Mouse (Mus musculus) embryonic fibroblast, embryonic 13.5 days (primary cell): Measurements from ENCODE around the gene Cyb5r2.

ENCODE experiments used
- CTCF ChIP-seq: IDR thresholded peaks from 2 replicates; pipeline ENCODE4 v1.5.1; 2011; ENCODE audit warnings: mild to moderate bottlenecking, control low read depth, low read length, moderate library complexity, borderline replicate concordance; ENCODE audit not compliant: insufficient read depth
- POLR2A ChIP-seq: IDR thresholded peaks from 2 replicates; pipeline ENCODE4 v1.6.1; 2011; ENCODE audit warnings: low read depth, mild to moderate bottlenecking, control low read depth, low read length, moderate library complexity

GRCm38 (mm10) chr7:107742963-107743465 lies 14.8 kb downstream of the Cyb5r2 start:
- no peak for TF ChIP-seq CTCF
- no peak for TF ChIP-seq POLR2A
